16 mouse cellular contexts compared by ENCODE assay signal in the genomic region with DNA sequence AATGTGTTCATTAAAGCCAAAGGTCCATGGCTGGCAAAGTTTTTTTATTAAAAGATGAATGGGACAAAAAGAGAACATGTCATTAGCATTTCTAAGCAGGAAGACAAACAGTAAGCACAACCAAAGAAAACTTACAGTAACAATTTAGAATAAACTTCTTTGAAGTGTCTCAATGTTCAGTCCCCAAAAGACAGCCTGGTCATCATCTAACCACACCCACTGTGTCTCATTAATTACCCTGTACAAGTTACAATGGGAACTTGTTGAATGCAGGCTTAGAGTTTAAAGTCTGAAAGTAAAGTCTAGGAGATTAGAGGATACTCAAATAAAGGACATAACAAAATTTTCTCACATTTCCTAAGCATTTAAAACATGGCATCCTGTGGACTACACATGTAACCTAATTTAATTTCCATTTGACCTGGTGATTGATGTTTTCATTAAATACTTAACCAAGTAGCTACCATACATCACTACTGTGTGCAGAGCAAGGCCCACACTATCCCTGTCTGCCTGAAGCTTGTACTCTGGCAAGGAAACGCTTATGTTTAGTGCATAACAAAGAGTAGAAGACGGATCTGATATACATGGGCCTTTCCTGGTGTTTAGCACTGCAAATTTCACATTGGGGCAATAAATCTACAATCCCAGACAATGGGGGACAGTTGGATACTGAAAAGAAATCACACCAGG.
"Had no signal": no experiment of that assay in that cellular context is flagged by ENCODE, and none has a peak within 500 bp of the region (broad histone marks: within the 10 kb centered on the region; RNA-seq: fewer than 3 reads in every experiment).

No protein-coding gene starts in this region.

- H3K27ac ChIP-seq: kidney, postnatal 0 days; limb, embryonic 15.5 days; liver, embryonic 12.5 days had no signal

- H3K27me3 ChIP-seq: limb, embryonic 15.5 days; liver, embryonic 12.5 days had no signal

- H3K4me3 ChIP-seq: limb, embryonic 15.5 days; liver, embryonic 12.5 days; myocyte had no signal

- ATAC-seq: liver, embryonic 12.5 days had no signal

- DNase-seq: kidney, adult 9 months; kidney, postnatal 36 days; layer of hippocampus, adult 9-11 months; layer of hippocampus, postnatal 36 days; lung, embryonic 14.5 days; lung, postnatal 10 days; lung, postnatal 4 days; retina, postnatal 1 day; right cerebral cortex, postnatal 4 days; spleen, adult 18-20 months; thymus, adult 18-20 months; thymus, postnatal 14 days had no signal

- H3K4me1 ChIP-seq: limb, embryonic 15.5 days; liver, embryonic 12.5 days had no signal

- H3K4me2 ChIP-seq: limb, embryonic 15.5 days; liver, embryonic 12.5 days; lung, embryonic 14.5 days had no signal

- H3K9me3 ChIP-seq: limb, embryonic 15.5 days; liver, embryonic 12.5 days had no signal

- H3K36me3 ChIP-seq: limb, embryonic 15.5 days; liver, embryonic 12.5 days had no signal

- H3K9ac ChIP-seq: limb, embryonic 15.5 days; liver, embryonic 12.5 days; lung, embryonic 14.5 days had no signal
